24 mouse cellular contexts compared by ENCODE assay signal in the genomic region with DNA sequence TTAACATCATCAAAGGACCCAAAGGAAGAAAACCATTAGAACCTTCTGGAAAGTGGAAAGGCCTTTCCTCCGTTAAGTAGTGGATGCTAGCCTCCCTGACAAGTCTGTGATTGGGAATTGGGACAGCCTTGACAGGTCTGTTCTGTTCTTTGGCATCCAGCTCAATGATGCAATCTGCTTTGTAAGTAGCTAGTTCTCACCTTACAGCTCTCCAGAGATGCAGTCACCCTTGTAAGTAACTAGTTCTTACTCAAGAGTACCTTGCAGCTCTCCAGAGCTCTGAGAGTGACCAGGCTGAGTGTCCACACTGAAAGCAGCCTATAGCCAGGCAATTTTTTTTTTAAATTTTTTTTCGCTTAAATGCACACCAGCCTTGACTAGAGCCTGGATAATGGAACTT. TPM values are rescaled to one million over a fixed set of nuclear protein-coding genes. Genes with fewer than 3 reads are reported as not detected.
A peak's percentile ranks its signal among the peaks of the same experiment; 100 is the strongest.
DNase-seq lines count a peak whose midpoint lies in the region; ATAC-seq lines count a peak whose summit lies in the region.
"Had no signal": no experiment of that assay in that cellular context is flagged by ENCODE, and none has a peak within 500 bp of the region (broad histone marks: within the 10 kb centered on the region; RNA-seq: fewer than 3 reads in every experiment).

No protein-coding gene starts in this region.

- DNase-seq in limb, embryonic 10.5 days (ENCODE audit: low spot score): no peak
- peak; percentile 27 for DNase-seq in 3134 (ENCODE audit: extremely low read depth, insufficient read length, low spot score)
- DNase-seq in Muller cell, postnatal 12 days (ENCODE audit: inconsistent ontology term): peak; percentile 42
- peak; percentile 42 for DNase-seq in gonadal fat pad, adult 2 months (ENCODE audit: low read depth)
- DNase-seq in natural killer cell, adult 2 months (ENCODE audit: low spot score in 2 of 2): no peak
- DNase-seq in spleen, postnatal 14 days (ENCODE audit: low spot score in 2 of 2): no peak
- no peak for DNase-seq in embryonic facial prominence, embryonic 10.5 days (ENCODE audit: low spot score)
- DNase-seq: adrenal gland, postnatal 10 days; adrenal gland, postnatal 36 days; cerebellum, adult 11 months; cerebellum, adult 2 months; cerebellum, postnatal 10 days; cerebellum, postnatal 36 days; embryo, embryonic 11 days; gastrocnemius, postnatal 10 days; heart, adult 2 months had no signal

- peaks cover 63% of the 10 kb centered on the region for H3K4me1 ChIP-seq in limb, embryonic 13.5 days
- H3K4me1 ChIP-seq in limb, embryonic 10.5 days: peaks cover 28% of the 10 kb centered on the region
- H3K4me1 ChIP-seq in embryonic facial prominence, embryonic 10.5 days: peaks cover 31% of the 10 kb centered on the region

- H3K4me3 ChIP-seq in limb, embryonic 13.5 days: no peak overlapping the region
- no peak overlapping the region for H3K4me3 ChIP-seq in limb, embryonic 10.5 days
- H3K4me3 ChIP-seq in embryonic facial prominence, embryonic 10.5 days: no peak overlapping the region
- H3K4me3 ChIP-seq: forebrain, embryonic 12.5 days; heart, adult 2 months; heart, embryonic 10.5 days; heart, embryonic 13.5 days; hindbrain, embryonic 12.5 days; hindbrain, embryonic 15.5 days had no signal

- H3K27ac ChIP-seq in limb, embryonic 13.5 days: peak overlapping the region; percentile 39; the same call in 1 of the 2 replicates
- no peak overlapping the region for H3K27ac ChIP-seq in limb, embryonic 10.5 days
- no peak overlapping the region for H3K27ac ChIP-seq in embryonic facial prominence, embryonic 10.5 days (replicated peaks)
- H3K27ac ChIP-seq: forebrain, embryonic 12.5 days; heart, adult 2 months; heart, embryonic 10.5 days; heart, embryonic 13.5 days; hindbrain, embryonic 12.5 days; hindbrain, embryonic 15.5 days had no signal

- no peak for ATAC-seq in limb, embryonic 13.5 days (ENCODE audit: low FRiP score, low read depth)
- ATAC-seq: forebrain, embryonic 16.5 days; Patski had no signal

- peaks cover 4% of the 10 kb centered on the region for H3K36me3 ChIP-seq in limb, embryonic 13.5 days
- no peaks in the 10 kb centered on the region for H3K36me3 ChIP-seq in limb, embryonic 10.5 days
- H3K36me3 ChIP-seq in embryonic facial prominence, embryonic 10.5 days (replicated peaks): no peaks in the 10 kb centered on the region
- H3K36me3 ChIP-seq: forebrain, embryonic 12.5 days; heart, embryonic 10.5 days; heart, embryonic 13.5 days; hindbrain, embryonic 12.5 days; hindbrain, embryonic 15.5 days had no signal

- H3K9ac ChIP-seq in limb, embryonic 13.5 days: no peak overlapping the region
- H3K9ac ChIP-seq: forebrain, embryonic 12.5 days; heart, embryonic 13.5 days; hindbrain, embryonic 12.5 days; hindbrain, embryonic 15.5 days had no signal

- H3K27me3 ChIP-seq in limb, embryonic 13.5 days: no peaks in the 10 kb centered on the region
- no peaks in the 10 kb centered on the region for H3K27me3 ChIP-seq in limb, embryonic 10.5 days (ENCODE audit: low read depth, poor library complexity, severe bottlenecking)
- no peaks in the 10 kb centered on the region for H3K27me3 ChIP-seq in embryonic facial prominence, embryonic 10.5 days (replicated peaks; ENCODE audit: low read depth, poor library complexity, severe bottlenecking)
- H3K27me3 ChIP-seq: forebrain, embryonic 12.5 days; heart, embryonic 13.5 days; hindbrain, embryonic 12.5 days; hindbrain, embryonic 15.5 days; Patski had no signal

- no peaks in the 10 kb centered on the region for H3K9me3 ChIP-seq in limb, embryonic 13.5 days
- no peaks in the 10 kb centered on the region for H3K9me3 ChIP-seq in limb, embryonic 10.5 days (replicated peaks)
- H3K9me3 ChIP-seq in embryonic facial prominence, embryonic 10.5 days: 0 out of 2 replicates have a peak, but pooled peaks cover 2% of the 10 kb centered on the region
- H3K9me3 ChIP-seq: forebrain, embryonic 12.5 days; heart, embryonic 10.5 days; heart, embryonic 13.5 days; hindbrain, embryonic 12.5 days; hindbrain, embryonic 15.5 days had no signal

- no peak overlapping the region for H3K4me2 ChIP-seq in limb, embryonic 13.5 days (replicated peaks)
- H3K4me2 ChIP-seq: forebrain, embryonic 12.5 days; heart, embryonic 13.5 days; hindbrain, embryonic 12.5 days; hindbrain, embryonic 15.5 days had no signal

- 78% methylated on average over 2 of the region's 2 CpGs for WGBS in limb, embryonic 13.5 days
- whole genome bisulfite sequencing in limb, embryonic 10.5 days: 87% methylated on average over 2 of the region's 2 CpGs
- 86% methylated on average over 2 of the region's 2 CpGs for WGBS in embryonic facial prominence, embryonic 10.5 days

RNA-seq across cellular contexts. Expression of a gene that starts 21.4 kb away (rescaled TPM):
- polyA plus RNA-seq in limb, embryonic 13.5 days (2015; fragmentation: Nextera tagmentation; extraction: Ambion mirVana): 25.7 and 29.3 TPM in 2 replicates
- 4.2 and 6.3 TPM in 2 replicates for polyA plus RNA-seq in limb, embryonic 10.5 days (2016; fragmentation: Nextera tagmentation; extraction: Ambion mirVana)
- polyA plus RNA-seq in gonadal fat pad, adult 2 months (2012; rRNA removed): 0.82 and 1.2 TPM in 2 replicates
- polyA plus RNA-seq in embryonic facial prominence, embryonic 10.5 days (2016; fragmentation: Nextera tagmentation; extraction: Ambion mirVana): 6.0 and 7.7 TPM in 2 replicates

Comparison
In these comparisons a context has a peak if more than half of its experiments do, and no peak if none do; other contexts are left out.
1. DNase-seq: peak in 3134 (single experiment), Muller cell, postnatal 12 days (single experiment) and gonadal fat pad, adult 2 months (single experiment); none in limb, embryonic 10.5 days (single experiment), natural killer cell, adult 2 months (0 of 2), spleen, postnatal 14 days (0 of 2) and embryonic facial prominence, embryonic 10.5 days (single experiment).